33 mouse cellular contexts compared by ENCODE assay signal in genomic region chr1:92096991-92097525, GRCm38 (mm10).
DNase-seq lines count a peak whose midpoint lies in the region; ATAC-seq and TF ChIP-seq lines count a peak whose summit lies in the region.
"Had no signal": no experiment of that assay in that cellular context is flagged by ENCODE, and none has a peak within 500 bp of the region (broad histone marks: within the 10 kb centered on the region; RNA-seq: fewer than 3 reads in every experiment).

No protein-coding gene starts in this region.

- no peaks in the 10 kb centered on the region for H3K27me3 ChIP-seq in embryonic facial prominence, embryonic 11.5 days (ENCODE audit: control insufficient read depth, insufficient read depth, low read length)
- no peaks in the 10 kb centered on the region for H3K27me3 ChIP-seq in embryonic facial prominence, embryonic 10.5 days (replicated peaks; ENCODE audit: low read depth, poor library complexity, severe bottlenecking)
- H3K27me3 ChIP-seq: embryonic facial prominence, embryonic 13.5 days; heart, embryonic 13.5 days; intestine, embryonic 15.5 days; neural tube, embryonic 12.5 days; Patski; stomach, embryonic 15.5 days had no signal

- no peak overlapping the region for H3K9ac ChIP-seq in embryonic facial prominence, embryonic 11.5 days (replicated peaks; ENCODE audit: low read length)
- H3K9ac ChIP-seq: embryonic facial prominence, embryonic 13.5 days; heart, embryonic 13.5 days; intestine, embryonic 15.5 days; liver, embryonic 14.5 days; neural tube, embryonic 12.5 days; stomach, embryonic 15.5 days had no signal

- H3K27ac ChIP-seq in embryonic facial prominence, embryonic 11.5 days (replicated peaks; ENCODE audit: low read depth, low read length) = no peak overlapping the region
- H3K27ac ChIP-seq in embryonic facial prominence, embryonic 10.5 days (replicated peaks) = no peak overlapping the region
- no peak overlapping the region for H3K27ac ChIP-seq in layer of hippocampus, adult 2 months
- H3K27ac ChIP-seq in olfactory bulb, adult 2 months (ENCODE audit: insufficient read depth, low read depth, low read length) = 0 out of 2 replicates have a peak overlapping the region, but pooled peaks have one; percentile 12
- H3K27ac ChIP-seq: embryonic facial prominence, embryonic 13.5 days; heart, embryonic 13.5 days; hindbrain, embryonic 10.5 days; intestine, embryonic 15.5 days; liver, embryonic 14.5 days; macrophage; neural tube, embryonic 12.5 days; stomach, embryonic 15.5 days had no signal

- no peaks in the 10 kb centered on the region for H3K9me3 ChIP-seq in embryonic facial prominence, embryonic 11.5 days (replicated peaks; ENCODE audit: control insufficient read depth, low read length)
- no peaks in the 10 kb centered on the region for H3K9me3 ChIP-seq in embryonic facial prominence, embryonic 10.5 days
- H3K9me3 ChIP-seq: embryonic facial prominence, embryonic 13.5 days; G1E; heart, embryonic 13.5 days; hindbrain, embryonic 10.5 days; intestine, embryonic 15.5 days; neural tube, embryonic 12.5 days; stomach, embryonic 15.5 days had no signal

- no peaks in the 10 kb centered on the region for H3K36me3 ChIP-seq in embryonic facial prominence, embryonic 11.5 days (replicated peaks; ENCODE audit: control insufficient read depth, insufficient read depth, low read depth, low read length)
- H3K36me3 ChIP-seq in embryonic facial prominence, embryonic 10.5 days (replicated peaks) = no peaks in the 10 kb centered on the region
- H3K36me3 ChIP-seq: embryonic facial prominence, embryonic 13.5 days; heart, embryonic 13.5 days; hindbrain, embryonic 10.5 days; intestine, embryonic 15.5 days; neural tube, embryonic 12.5 days; stomach, embryonic 15.5 days had no signal

- no peak for ATAC-seq in embryonic facial prominence, embryonic 11.5 days (replicated peaks; ENCODE audit: insufficient number of reproducible peaks, low FRiP score, low TSS enrichment, low read depth)
- ATAC-seq in activated CD4-positive, CD25-positive, alpha-beta regulatory T cell, adult 4 months = peak; percentile 63
- ATAC-seq: forebrain, embryonic 16.5 days; hindbrain, embryonic 16.5 days; intestine, embryonic 15.5 days; Patski had no signal

- DNase-seq in embryonic facial prominence, embryonic 11.5 days (ENCODE audit: low spot score) = peak; percentile 15
- no peak for DNase-seq in embryonic facial prominence, embryonic 10.5 days (ENCODE audit: low spot score)
- DNase-seq in layer of hippocampus, adult 2 months (ENCODE audit: low spot score in 2 of 2) = no peak
- no peak for DNase-seq in layer of hippocampus, postnatal 10 days (ENCODE audit: low spot score in 2 of 2)
- no peak for DNase-seq in testis, postnatal 14 days (ENCODE audit: low spot score)
- DNase-seq in thymus, postnatal 25 days = no peak
- DNase-seq: adrenal gland, postnatal 25 days; cerebellum, postnatal 14 days; heart, postnatal 10 days; kidney, adult 2 months; kidney, postnatal 36 days; layer of hippocampus, postnatal 36 days; left cerebral cortex, postnatal 4 days; liver; lung, adult 2 months; lung, postnatal 10 days; thymus, postnatal 14 days had no signal

- no peak overlapping the region for H3K4me3 ChIP-seq in embryonic facial prominence, embryonic 11.5 days (ENCODE audit: low read depth, low read length)
- no peak overlapping the region for H3K4me3 ChIP-seq in embryonic facial prominence, embryonic 10.5 days
- no peak overlapping the region for H3K4me3 ChIP-seq in layer of hippocampus, adult 2 months
- no peak overlapping the region for H3K4me3 ChIP-seq in olfactory bulb, adult 2 months (ENCODE audit: insufficient read depth, low read depth, low read length)
- H3K4me3 ChIP-seq: embryonic facial prominence, embryonic 13.5 days; erythroblast, embryonic 14.5 days; heart, embryonic 13.5 days; hindbrain, embryonic 10.5 days; intestine, embryonic 15.5 days; myocyte; neural tube, embryonic 12.5 days; stomach, embryonic 15.5 days had no signal

- WGBS in embryonic facial prominence, embryonic 11.5 days = 76% methylated on average over 3 of the region's 3 CpGs
- 81% methylated on average over 3 of the region's 3 CpGs for WGBS in embryonic facial prominence, embryonic 10.5 days
- 43% methylated on average over 3 of the region's 3 CpGs for WGBS in olfactory bulb, adult 2 months

- peak; percentile 12; the same call in 1 of the 2 replicates for TF ChIP-seq CTCF in layer of hippocampus, adult 2 months (conservative IDR thresholded peaks at IDR 0.05)
- no peak for TF ChIP-seq CTCF in olfactory bulb, adult 2 months (IDR thresholded peaks at IDR 0.05; ENCODE audit: insufficient read depth, low read depth, low read length)

- H3K4me1 ChIP-seq in embryonic facial prominence, embryonic 11.5 days (ENCODE audit: control insufficient read depth, insufficient read depth, low read length) = no peaks in the 10 kb centered on the region
- peaks cover 7% of the 10 kb centered on the region; the same call in 1 of the 2 replicates for H3K4me1 ChIP-seq in embryonic facial prominence, embryonic 10.5 days
- H3K4me1 ChIP-seq in olfactory bulb, adult 2 months (ENCODE audit: control insufficient read depth, insufficient read depth, low read length) = peaks cover 24% of the 10 kb centered on the region
- H3K4me1 ChIP-seq: neural tube, embryonic 12.5 days had no signal

- no peak overlapping the region for H3K4me2 ChIP-seq in embryonic facial prominence, embryonic 11.5 days (ENCODE audit: low read depth, low read length)
- H3K4me2 ChIP-seq: embryonic facial prominence, embryonic 13.5 days; heart, embryonic 13.5 days; intestine, embryonic 15.5 days; neural tube, embryonic 12.5 days; stomach, embryonic 15.5 days had no signal

- no peak for TF ChIP-seq POLR2A in olfactory bulb, adult 2 months (IDR thresholded peaks at IDR 0.05; ENCODE audit: insufficient read depth, low read depth, low read length)
